Mouse (Mus musculus): ENCODE measurements around the gene Pip5kl1. TPM values are rescaled to one million over a fixed set of nuclear protein-coding genes. Genes with fewer than 3 reads are reported as not detected.

Pip5kl1 gene
- polyA plus RNA-seq, 1 experiment from 2014 or later = 11.6 TPM

GRCm38 (mm10) chr2:32627266-32628043 lies 52.9 kb downstream of the Pip5kl1 start:
- DNase-seq (ENCODE audit: low spot score) = no peak
- 73% methylated on average over 20 of the region's 20 CpGs for WGBS
- no peak for ATAC-seq (ENCODE audit: low FRiP score)
- Histone ChIP-seq H3K27me3 (ENCODE audit: control insufficient read depth, insufficient read depth, low read length) (no peaks in the 10 kb centered on the region), H3K4me1 (replicated peaks; ENCODE audit: control insufficient read depth, insufficient read depth, low read length) (peaks cover 36% of the 10 kb centered on the region), H3K4me3 (replicated peaks; ENCODE audit: low read length) (no peak overlapping the region), H3K36me3 (replicated peaks; ENCODE audit: control insufficient read depth, insufficient read depth) (0 out of 2 replicates have a peak, but pooled peaks cover 3% of the 10 kb centered on the region), H3K9ac (no peak overlapping the region), H3K4me2 (replicated peaks) (no peak overlapping the region), H3K9me3 (ENCODE audit: control insufficient read depth, low read length) (no peaks in the 10 kb centered on the region), H3K27ac (no peak overlapping the region)

- Histone ChIP-seq H3K9me3 (ENCODE audit: control insufficient read depth, low read length) (no peaks in the 10 kb centered on the region), H3K27ac (no peak overlapping the region), H3K4me1 (replicated peaks; ENCODE audit: control insufficient read depth, insufficient read depth, low read length) (peaks cover 36% of the 10 kb centered on the region), H3K27me3 (ENCODE audit: control insufficient read depth, insufficient read depth, low read length) (no peaks in the 10 kb centered on the region), H3K36me3 (replicated peaks; ENCODE audit: control insufficient read depth, insufficient read depth) (0 out of 2 replicates have a peak, but pooled peaks cover 3% of the 10 kb centered on the region), H3K9ac (no peak overlapping the region; the same call in 1 of the 2 replicates), H3K4me3 (replicated peaks; ENCODE audit: low read length) (no peak overlapping the region), H3K4me2 (replicated peaks) (no peak overlapping the region)
- 55% methylated on average over 4 of the region's 4 CpGs for WGBS
- ATAC-seq (ENCODE audit: low FRiP score) = no peak
- DNase-seq (ENCODE audit: low spot score) = no peak
Measured at GRCm38 (mm10) chr2:32628044-32628550, 53.5 kb downstream of the Pip5kl1 start.

GRCm38 (mm10) chr2:32628729-32629128 lies 54.1 kb downstream of the Pip5kl1 start:
- peak; percentile 41 for ATAC-seq (ENCODE audit: low FRiP score)

GRCm38 (mm10) chr2:32629276-32629976 lies 54.8 kb downstream of the Pip5kl1 start:
- H3K36me3 ChIP-seq (replicated peaks; ENCODE audit: control insufficient read depth, insufficient read depth) = peaks cover 3% of the 10 kb centered on the region; the same call in 1 of the 2 replicates
- ATAC-seq (ENCODE audit: low FRiP score) = peak; percentile 49; the same call in 1 of the 2 replicates

More at GRCm38 (mm10) chr2:32628729-32629128, 54.1 kb downstream of the Pip5kl1 start:
- Histone ChIP-seq H3K4me1 (replicated peaks; ENCODE audit: control insufficient read depth, insufficient read depth, low read length) (peaks cover 36% of the 10 kb centered on the region), H3K4me2 (replicated peaks) (peak overlapping the region; percentile 24), H3K9me3 (ENCODE audit: control insufficient read depth, low read length) (no peaks in the 10 kb centered on the region), H3K4me3 (replicated peaks; ENCODE audit: low read length) (no peak overlapping the region), H3K36me3 (replicated peaks; ENCODE audit: control insufficient read depth, insufficient read depth) (peaks cover 3% of the 10 kb centered on the region; the same call in 1 of the 2 replicates), H3K27ac (0 out of 2 replicates have a peak overlapping the region, but pooled peaks have one; percentile 32), H3K9ac (0 out of 2 replicates have a peak overlapping the region, but pooled peaks have one; percentile 33), H3K27me3 (ENCODE audit: control insufficient read depth, insufficient read depth, low read length) (no peaks in the 10 kb centered on the region)
- WGBS = 31% methylated on average over 5 of the region's 5 CpGs
- DNase-seq (ENCODE audit: low spot score) = no peak

DNA sequence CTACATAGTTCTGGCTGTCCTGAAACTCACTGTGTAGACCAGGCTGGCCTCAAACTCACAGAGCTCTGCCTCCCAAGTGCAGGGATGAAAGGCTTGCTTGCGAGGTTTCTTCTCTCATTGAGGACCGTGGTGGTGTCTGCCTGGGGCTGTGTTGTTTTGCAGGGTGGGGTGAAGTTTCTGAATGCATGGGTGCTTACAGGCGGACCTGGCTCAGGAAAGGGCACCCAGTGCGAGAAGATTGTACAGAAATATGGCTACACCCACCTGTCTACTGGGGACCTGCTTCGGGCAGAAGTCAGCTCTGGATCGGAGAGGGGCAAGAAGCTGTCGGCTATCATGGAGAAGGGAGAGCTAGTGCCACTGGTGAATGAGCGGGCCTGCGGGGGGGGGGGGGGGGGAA lies 55.4 kb downstream of the Pip5kl1 start:
- H3K9ac ChIP-seq = peak overlapping the region; percentile 3; the same call in 1 of the 2 replicates
- H3K27ac ChIP-seq = no peak overlapping the region
- H3K4me3 ChIP-seq (replicated peaks; ENCODE audit: low read length) = no peak overlapping the region
- WGBS = 69% methylated on average over 8 of the region's 9 CpGs
- no peaks in the 10 kb centered on the region for H3K9me3 ChIP-seq (ENCODE audit: control insufficient read depth, low read length)
- H3K4me1 ChIP-seq (replicated peaks; ENCODE audit: control insufficient read depth, insufficient read depth, low read length) = peaks cover 28% of the 10 kb centered on the region
- DNase-seq (ENCODE audit: low spot score) = no peak
- H3K4me2 ChIP-seq (replicated peaks) = peak overlapping the region; percentile 24
- no peak for ATAC-seq (ENCODE audit: low FRiP score)
- H3K36me3 ChIP-seq (replicated peaks; ENCODE audit: control insufficient read depth, insufficient read depth) = peaks cover 3% of the 10 kb centered on the region; the same call in 1 of the 2 replicates
- no peaks in the 10 kb centered on the region for H3K27me3 ChIP-seq (ENCODE audit: control insufficient read depth, insufficient read depth, low read length)

More at GRCm38 (mm10) chr2:32629276-32629976, 54.8 kb downstream of the Pip5kl1 start:
- Histone ChIP-seq H3K4me2 (replicated peaks) (peak overlapping the region; percentile 24), H3K9ac (peak overlapping the region; percentile 3; the same call in 1 of the 2 replicates), H3K4me1 (replicated peaks; ENCODE audit: control insufficient read depth, insufficient read depth, low read length) (peaks cover 35% of the 10 kb centered on the region), H3K9me3 (ENCODE audit: control insufficient read depth, low read length) (no peaks in the 10 kb centered on the region), H3K27ac (peak overlapping the region; percentile 65), H3K4me3 (replicated peaks; ENCODE audit: low read length) (no peak overlapping the region), H3K27me3 (ENCODE audit: control insufficient read depth, insufficient read depth, low read length) (no peaks in the 10 kb centered on the region)
- DNase-seq (ENCODE audit: low spot score) = peak; percentile 67
- WGBS = 25% methylated on average over 9 of the region's 9 CpGs

DNA sequence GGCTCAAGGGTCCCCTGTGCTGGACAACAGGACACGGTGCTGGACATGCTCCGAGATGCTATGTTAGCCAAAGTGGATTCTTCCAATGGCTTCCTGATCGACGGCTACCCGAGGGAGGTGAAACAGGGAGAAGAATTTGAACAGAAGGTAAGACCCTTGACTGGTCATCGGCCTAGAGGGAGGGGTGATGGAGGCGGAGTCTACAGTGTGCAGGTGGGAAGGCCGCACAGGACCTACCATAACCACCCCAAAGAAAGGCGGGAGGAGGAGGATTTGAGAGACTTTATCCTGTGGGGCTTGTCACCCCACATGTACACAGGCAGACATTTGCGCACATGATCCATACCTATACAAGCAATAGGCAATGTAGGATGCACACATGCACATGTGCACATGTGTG lies 56.4 kb downstream of the Pip5kl1 start:
- no peak overlapping the region for H3K4me2 ChIP-seq (replicated peaks)

GRCm38 (mm10) chr2:32631737-32632394 lies 57.3 kb downstream of the Pip5kl1 start:
- H3K27ac ChIP-seq = no peak overlapping the region
- no peak overlapping the region for H3K4me2 ChIP-seq (replicated peaks)
- peaks cover 3% of the 10 kb centered on the region; the same call in 1 of the 2 replicates for H3K36me3 ChIP-seq (replicated peaks; ENCODE audit: control insufficient read depth, insufficient read depth)
- no peaks in the 10 kb centered on the region for H3K9me3 ChIP-seq (ENCODE audit: control insufficient read depth, low read length)
- WGBS = 38% methylated on average over 7 of the region's 7 CpGs
- H3K27me3 ChIP-seq (ENCODE audit: control insufficient read depth, insufficient read depth, low read length) = no peaks in the 10 kb centered on the region
- no peak overlapping the region for H3K9ac ChIP-seq
- peak; percentile 81 for DNase-seq (ENCODE audit: low spot score)
- H3K4me3 ChIP-seq (replicated peaks; ENCODE audit: low read length) = no peak overlapping the region
- peaks cover 11% of the 10 kb centered on the region for H3K4me1 ChIP-seq (replicated peaks; ENCODE audit: control insufficient read depth, insufficient read depth, low read length)
- ATAC-seq (ENCODE audit: low FRiP score) = no peak

More for the DNA sequence above, 56.4 kb downstream of the Pip5kl1 start:
- Histone ChIP-seq H3K9ac (no peak overlapping the region), H3K27me3 (ENCODE audit: control insufficient read depth, insufficient read depth, low read length) (no peaks in the 10 kb centered on the region), H3K4me1 (replicated peaks; ENCODE audit: control insufficient read depth, insufficient read depth, low read length) (peaks cover 19% of the 10 kb centered on the region), H3K36me3 (replicated peaks; ENCODE audit: control insufficient read depth, insufficient read depth) (peaks cover 3% of the 10 kb centered on the region; the same call in 1 of the 2 replicates), H3K9me3 (ENCODE audit: control insufficient read depth, low read length) (no peaks in the 10 kb centered on the region), H3K27ac (no peak overlapping the region), H3K4me3 (replicated peaks; ENCODE audit: low read length) (no peak overlapping the region)
- no peak for DNase-seq (ENCODE audit: low spot score)
- 92% methylated on average over 10 of the region's 10 CpGs for WGBS
- no peak for ATAC-seq (ENCODE audit: low FRiP score)
